Mouse (Mus musculus) G1E (cell line): ENCODE results near the gene Zfp42. TPM values are rescaled to one million over a fixed set of nuclear protein-coding genes. Genes with fewer than 3 reads are reported as not detected.

ENCODE experiments used
- ATAC-seq: 2 replicates; pipeline ENCODE4 v1.8.0; 2016; ENCODE audit warnings: mild to moderate bottlenecking; ENCODE audit not compliant: insufficient number of reproducible peaks, poor library complexity, low FRiP score, severe bottlenecking; ENCODE audit errors: extremely low read depth
- DNase-seq: peaks from one replicate; pipeline ENCODE4 v3.0.0; 2012; ENCODE audit warnings: low spot score
- H3K27me3 ChIP-seq: 2 replicates; pipeline ENCODE4 v1.6.1; 2012; ENCODE audit warnings: mild to moderate bottlenecking, low read length, inconsistent platforms; ENCODE audit not compliant: insufficient read depth
- H3K36me3 ChIP-seq: replicated peaks from 2 replicates; pipeline ENCODE3; 2012; ENCODE audit warnings: mild to moderate bottlenecking, inconsistent platforms
- H3K4me1 ChIP-seq: 2 replicates; pipeline ENCODE4 v1.6.1; 2012; ENCODE audit warnings: low read depth, low read length, inconsistent platforms, mixed read lengths; ENCODE audit not compliant: insufficient read depth
- H3K4me3 ChIP-seq: 2 replicates; pipeline ENCODE4 v1.5.1; 2012; ENCODE audit warnings: low read depth, mild to moderate bottlenecking, inconsistent platforms, low read length, moderate library complexity, mixed read lengths
- H3K9me3 ChIP-seq: replicated peaks from 2 replicates; pipeline ENCODE4 v1.6.1; 2012; ENCODE audit warnings: inconsistent platforms
- CTCF ChIP-seq: IDR thresholded peaks from 2 replicates; pipeline ENCODE4 v1.5.1; 2012; ENCODE audit warnings: low read depth, low read length, inconsistent platforms, mixed read lengths
- GATA1 ChIP-seq: IDR thresholded peaks from 2 replicates; pipeline ENCODE4 v1.6.1; 2012; ENCODE audit warnings: borderline replicate concordance, low read length, inconsistent platforms, mixed read lengths
- GATA2 ChIP-seq: IDR thresholded peaks from 2 replicates; pipeline ENCODE4 v1.6.1; 2012; ENCODE audit warnings: low read depth, low read length, inconsistent platforms, borderline replicate concordance
- POLR2AphosphoS5 ChIP-seq: IDR thresholded peaks from 2 replicates; pipeline ENCODE4 v1.6.1; 2012; ENCODE audit warnings: low read depth, low read length, inconsistent platforms; ENCODE audit not compliant: insufficient replicate concordance
- TAL1 ChIP-seq: conservative IDR thresholded peaks from 2 replicates; pipeline ENCODE4 v1.6.1; 2012; ENCODE audit warnings: low read depth, low read length, inconsistent platforms, mixed read lengths
- polyA plus RNA-seq: library from polyadenylated mRNA; stranded (reverse); fragments of >175 nt; gene quantifications from 2 replicates; pipeline ENCODE4 v1.2.3, GENCODE M21; 2012
- total RNA-seq, 2 experiments: library from RNA; stranded (forward) in 1 of 2; stranded (reverse) in 1 of 2; fragments of 200-1000 nt in 1 of 2; fragments of >200 nt in 1 of 2; fragmentation: Nextera tagmentation in 1 of 2; gene quantifications; 2 replicates each; pipeline ENCODE4 v1.2.3; 2014 to 2017

Gene Zfp42
- total and polyA plus RNA-seq, 3 experiments: not detected

- no peak for ATAC-seq
- Histone ChIP-seq H3K27me3 (no peaks in the 10 kb centered on the region), H3K4me1 (no peaks in the 10 kb centered on the region), H3K4me3 (no peak overlapping the region), H3K9me3 (peaks cover 11% of the 10 kb centered on the region), H3K36me3 (no peaks in the 10 kb centered on the region)
- DNase-seq: no peak
- TF ChIP-seq TAL1 (no peak), GATA2 (no peak), POLR2AphosphoS5 (no peak), GATA1 (no peak), CTCF (no peak)
Measured at GRCm38 (mm10) chr8:43260961-43261360, 45.8 kb downstream of the Zfp42 start.

- Histone ChIP-seq H3K9me3 (peaks cover 5% of the 10 kb centered on the region; the same call in 1 of the 2 replicates), H3K4me3 (no peak overlapping the region), H3K36me3 (no peaks in the 10 kb centered on the region), H3K4me1 (no peaks in the 10 kb centered on the region), H3K27me3 (no peaks in the 10 kb centered on the region)
- ATAC-seq (no peak), DNase-seq (no peak)
- TF ChIP-seq POLR2AphosphoS5 (no peak), CTCF (no peak), TAL1 (no peak), GATA2 (no peak), GATA1 (no peak)
Measured at GRCm38 (mm10) chr8:43257886-43258285, 48.9 kb downstream of the Zfp42 start.

- Histone ChIP-seq H3K4me3 (no peak overlapping the region), H3K36me3 (no peaks in the 10 kb centered on the region), H3K9me3 (peaks cover 4% of the 10 kb centered on the region; the same call in 1 of the 2 replicates), H3K27me3 (no peaks in the 10 kb centered on the region), H3K4me1 (no peaks in the 10 kb centered on the region)
- ATAC-seq (no peak), DNase-seq (no peak)
- TF ChIP-seq POLR2AphosphoS5 (no peak), GATA2 (no peak), TAL1 (no peak), CTCF (no peak), GATA1 (no peak)
Measured at GRCm38 (mm10) chr8:43255695-43256094, 51.1 kb downstream of the Zfp42 start.

- Histone ChIP-seq H3K4me3 (no peak overlapping the region), H3K4me1 (no peaks in the 10 kb centered on the region), H3K36me3 (no peaks in the 10 kb centered on the region), H3K27me3 (no peaks in the 10 kb centered on the region), H3K9me3 (peaks cover 7% of the 10 kb centered on the region)
- TF ChIP-seq GATA1 (no peak), TAL1 (no peak), CTCF (no peak), GATA2 (no peak), POLR2AphosphoS5 (no peak)
- DNase-seq: no peak
- ATAC-seq: no peak
Measured at GRCm38 (mm10) chr8:43251653-43252052, 55.1 kb downstream of the Zfp42 start.

- DNase-seq (no peak), ATAC-seq (no peak)
- Histone ChIP-seq H3K36me3 (no peaks in the 10 kb centered on the region), H3K4me3 (no peak overlapping the region), H3K27me3 (no peaks in the 10 kb centered on the region), H3K9me3 (peaks cover 5% of the 10 kb centered on the region), H3K4me1 (no peaks in the 10 kb centered on the region)
- TF ChIP-seq GATA1 (no peak), CTCF (no peak), GATA2 (no peak), TAL1 (no peak), POLR2AphosphoS5 (no peak)
Measured at GRCm38 (mm10) chr8:43248707-43249106, 58.1 kb downstream of the Zfp42 start.

Other genes with a start within 250 kb of the Zfp42 start
- not detected in 2 replicates for gene Triml1, start 165.5 kb downstream of the Zfp42 start, total RNA-seq (2014; fragmentation: Nextera tagmentation)
- gene Triml1, start 165.5 kb downstream of the Zfp42 start, total RNA-seq (2017): 0.27 TPM in 1 of 2 replicates, not detected in the other
- not detected in 2 replicates for gene Triml1, start 165.5 kb downstream of the Zfp42 start, polyA plus RNA-seq
- not detected in 2 replicates for gene Triml2, start 126.4 kb downstream of the Zfp42 start, total RNA-seq (2014; fragmentation: Nextera tagmentation)
- gene Triml2, start 126.4 kb downstream of the Zfp42 start, total RNA-seq (2017): 0.06 and 0.16 TPM in 2 replicates
- not detected in 2 replicates for gene Triml2, start 126.4 kb downstream of the Zfp42 start, polyA plus RNA-seq
- not detected in 2 replicates for gene Adam26b, start 221.1 kb upstream of the Zfp42 start, total RNA-seq (2014; fragmentation: Nextera tagmentation)
- gene Adam26b, start 221.1 kb upstream of the Zfp42 start, total RNA-seq (2017): 0.06 TPM in 1 of 2 replicates, not detected in the other
- not detected in 2 replicates for gene Adam26b, start 221.1 kb upstream of the Zfp42 start, polyA plus RNA-seq